Mouse (Mus musculus): ENCODE data around the gene Gm49405.

- TF ChIP-seq CTCF (IDR thresholded peaks at IDR 0.05; ENCODE audit: low read depth) (no peak), EP300 (optimal IDR thresholded peaks at IDR 0.05) (no peak)
These were observed 27.1 kb downstream of the Gm49405 start for GRCm38 (mm10) chr19:4027576-4027975.
